Mouse (Mus musculus): ENCODE measurements around the gene Trim38. TPM values are rescaled to one million over a fixed set of nuclear protein-coding genes. Genes with fewer than 3 reads are reported as not detected.
A peak's percentile ranks its signal among the peaks of the same experiment; 100 is the strongest.
"Not testable (repeated sequence)": the region's sequence is repeated elsewhere in the genome, so short reads cannot be mapped to it uniquely, and the experiment has no call there.

Trim38 gene
- polyA plus RNA-seq, 2 experiments: 0.06 TPM; not detected in 1

DNA sequence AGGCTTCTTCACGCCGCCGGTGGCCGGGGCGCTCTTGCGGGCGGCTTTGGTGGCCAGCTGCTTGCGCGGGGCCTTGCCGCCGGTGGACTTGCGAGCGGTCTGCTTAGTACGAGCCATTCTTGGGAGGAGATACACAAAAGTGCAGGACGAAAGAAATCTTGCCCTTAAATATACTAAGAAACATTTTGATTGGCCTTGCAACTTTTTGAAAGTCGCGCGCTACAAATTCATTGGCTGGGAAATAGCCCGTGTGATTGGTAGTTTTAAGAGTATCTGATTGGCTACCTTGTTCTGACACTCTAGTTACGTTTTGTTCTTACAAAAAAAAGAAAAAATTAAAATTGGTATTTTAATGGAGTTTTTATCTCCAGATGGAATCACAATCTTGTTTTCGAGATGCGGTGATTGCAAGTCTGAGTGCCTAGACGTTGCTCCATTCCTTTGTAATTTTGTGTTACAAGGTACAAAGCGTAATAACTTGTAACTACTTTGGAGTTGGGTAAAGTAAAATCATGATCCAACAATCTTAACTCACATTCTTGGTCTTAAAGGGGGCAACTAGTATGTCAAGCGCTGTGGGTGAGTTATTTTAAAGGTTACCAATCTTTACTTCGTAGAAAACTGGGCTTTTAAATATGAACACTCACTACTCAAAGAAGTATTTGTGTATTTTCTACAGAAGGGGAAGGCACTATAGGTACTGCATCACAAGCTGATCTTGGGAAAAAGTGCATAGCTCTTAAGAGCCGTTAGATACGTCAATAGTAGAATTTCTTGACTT, 24.1 kb upstream of the Trim38 start, which contains the start of gene Hist1h3c:
Gene Hist1h3c (minus strand): TSS at position 222 of the 781 bp plus-strand sequence.
- peaks cover 30 to 37% of the 10 kb centered on the region in 2 experiments for H3K4me1 ChIP-seq (replicated peaks; ENCODE audit: control insufficient read depth in 2 of 2, insufficient read depth in 2 of 2, low read length in 1 of 2)
- WGBS (ENCODE audit: insufficient replicate concordance): 1% methylated on average over 24 of the region's 28 CpGs
- H3K4me3 ChIP-seq (ENCODE audit: insufficient read depth in 1 of 2, low read depth in 2 of 2, low read length in 2 of 2): peak within 1 kb of the TSS; percentile 61 to 67
- no peaks in the 10 kb centered on the region for H3K9me3 ChIP-seq (ENCODE audit: control insufficient read depth, low read length)
- no peaks in the 10 kb centered on the region for H3K36me3 ChIP-seq (replicated peaks; ENCODE audit: control insufficient read depth, insufficient read depth, low read depth)
- H3K27me3 ChIP-seq (ENCODE audit: control insufficient read depth, insufficient read depth, low read length): no peaks in the 10 kb centered on the region
- ATAC-seq (ENCODE audit: insufficient read depth): peak; percentile 58
- H3K27ac ChIP-seq: peak within 1 kb of the TSS; percentile 100
- TF ChIP-seq EP300 (IDR thresholded peaks at IDR 0.05; ENCODE audit: low read depth) (peak; percentile 77), CTCF (IDR thresholded peaks at IDR 0.05; ENCODE audit: low read depth) (no peak)
- DNase-seq (ENCODE audit: low read depth in 3 of 3, low spot score in 3 of 3): peak; percentile 94 to 96 (median 95)
- H3K4me2 ChIP-seq (ENCODE audit: low read depth): peak within 1 kb of the TSS; percentile 89
- peak within 1 kb of the TSS; percentile 98 for H3K9ac ChIP-seq (replicated peaks)

DNA sequence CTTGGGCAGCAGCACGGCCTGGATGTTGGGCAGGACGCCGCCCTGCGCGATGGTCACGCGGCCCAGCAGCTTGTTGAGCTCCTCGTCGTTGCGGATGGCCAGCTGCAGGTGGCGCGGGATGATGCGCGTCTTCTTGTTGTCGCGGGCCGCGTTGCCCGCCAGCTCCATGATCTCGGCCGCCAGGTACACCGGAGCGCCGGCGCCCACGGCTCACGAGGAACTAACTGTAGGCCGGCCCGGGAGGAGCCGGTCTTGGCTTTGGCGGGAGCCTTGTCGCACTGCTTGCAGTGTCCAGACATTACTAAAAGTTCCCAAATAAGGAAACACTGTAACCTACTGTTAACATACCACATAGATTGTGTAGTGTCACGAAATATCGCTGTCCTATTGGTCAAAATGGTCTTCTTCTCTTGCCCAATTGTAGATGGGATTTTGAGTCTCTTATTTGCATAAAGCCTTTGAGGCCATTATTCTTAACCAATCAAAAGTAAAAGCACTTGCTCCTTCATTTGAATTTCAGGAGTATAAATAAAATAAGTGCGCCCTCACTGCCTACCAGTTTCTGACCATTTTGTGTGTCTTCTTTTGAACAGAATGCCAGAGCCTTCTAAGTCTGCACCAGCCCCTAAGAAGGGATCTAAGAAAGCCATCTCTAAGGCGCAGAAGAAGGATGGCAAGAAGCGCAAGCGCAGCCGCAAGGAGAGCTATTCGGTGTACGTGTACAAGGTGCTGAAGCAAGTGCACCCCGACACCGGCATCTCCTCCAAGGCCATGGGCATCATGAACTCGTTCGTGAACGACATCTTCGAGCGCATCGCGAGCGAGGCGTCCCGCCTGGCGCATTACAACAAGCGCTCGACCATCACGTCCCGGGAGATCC, 23.3 kb upstream of the Trim38 start, which contains the start of gene Hist1h2bb:
Gene Hist1h2bb (plus strand): TSS at position 534 of the 880 bp plus-strand sequence.
- H3K9me3 ChIP-seq (ENCODE audit: control insufficient read depth, low read length); H3K27me3 ChIP-seq (ENCODE audit: control insufficient read depth, insufficient read depth, low read length); H3K36me3 ChIP-seq (replicated peaks; ENCODE audit: control insufficient read depth, insufficient read depth, low read depth): not testable (repeated sequence)
- Histone ChIP-seq H3K4me2 (ENCODE audit: low read depth) (peak within 1 kb of the TSS; percentile 89), H3K9ac (replicated peaks) (peak within 1 kb of the TSS; percentile 98), H3K4me1 (replicated peaks; ENCODE audit: control insufficient read depth in 2 of 2, insufficient read depth in 2 of 2, low read length in 1 of 2) (peaks cover 30 to 35% of the 10 kb centered on the region in 2 experiments), H3K4me3 (ENCODE audit: insufficient read depth in 1 of 2, low read depth in 2 of 2, low read length in 2 of 2) (peak within 1 kb of the TSS; percentile 53 to 61), H3K27ac (peak within 1 kb of the TSS; percentile 100)
- under 1% methylated on average over 34 of the region's 58 CpGs for WGBS (ENCODE audit: insufficient replicate concordance)
- peak; percentile 74 for ATAC-seq (ENCODE audit: insufficient read depth)
- peak; percentile 91 to 97 (median 93) for DNase-seq (ENCODE audit: low read depth in 3 of 3, low spot score in 3 of 3)
- TF ChIP-seq CTCF (IDR thresholded peaks at IDR 0.05; ENCODE audit: low read depth) (peak; percentile 28; the same call in 1 of the 2 replicates), EP300 (IDR thresholded peaks at IDR 0.05; ENCODE audit: low read depth) (peak; percentile 70)

DNA sequence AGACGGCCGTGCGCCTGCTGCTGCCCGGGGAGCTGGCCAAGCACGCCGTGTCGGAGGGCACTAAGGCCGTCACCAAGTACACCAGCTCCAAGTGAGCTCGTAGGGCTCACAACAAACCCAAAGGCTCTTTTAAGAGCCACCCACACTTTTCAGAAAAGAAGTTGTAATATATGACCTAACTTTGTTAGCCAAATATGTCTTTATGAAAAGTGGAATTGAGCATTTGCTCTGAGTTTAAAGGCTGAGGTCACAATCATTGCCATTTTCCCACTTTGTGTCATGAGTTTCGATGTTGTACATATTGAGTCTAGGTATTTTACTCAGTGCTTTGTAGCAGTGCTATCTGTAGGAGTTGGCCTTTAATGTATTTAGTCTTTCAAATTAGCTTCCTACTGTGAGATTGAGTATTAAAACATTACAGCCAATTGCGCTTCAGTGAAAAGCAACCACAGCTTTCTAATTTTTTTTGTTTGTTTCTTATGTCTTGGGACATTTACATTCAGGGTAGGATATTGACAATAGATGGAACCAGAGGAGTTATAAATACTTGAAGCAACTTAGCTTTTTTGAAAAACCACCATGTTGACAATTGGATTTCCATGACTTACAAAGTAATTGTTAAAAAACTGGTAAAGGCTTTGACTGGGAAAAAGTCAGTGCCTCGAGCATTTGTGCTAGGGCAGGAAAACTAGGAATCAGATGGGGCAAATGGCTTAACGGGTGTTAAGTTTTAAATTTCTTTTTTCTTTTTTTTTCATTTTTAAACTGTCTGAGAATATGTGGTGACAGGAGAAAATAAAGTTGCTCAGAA, 22.4 kb upstream of the Trim38 start:
- H3K4me2 ChIP-seq (ENCODE audit: low read depth): peak overlapping the region; percentile 89
- no peaks in the 10 kb centered on the region for H3K9me3 ChIP-seq (ENCODE audit: control insufficient read depth, low read length)
- TF ChIP-seq EP300 (IDR thresholded peaks at IDR 0.05; ENCODE audit: low read depth) (0 out of 2 replicates have a peak, but pooled peaks have one; percentile 7), CTCF (IDR thresholded peaks at IDR 0.05; ENCODE audit: low read depth) (no peak)
- H3K36me3 ChIP-seq (replicated peaks; ENCODE audit: control insufficient read depth, insufficient read depth, low read depth): no peaks in the 10 kb centered on the region
- H3K4me1 ChIP-seq (replicated peaks; ENCODE audit: control insufficient read depth in 2 of 2, insufficient read depth in 2 of 2, low read length in 1 of 2): peaks cover 23 to 29% of the 10 kb centered on the region in 2 experiments
- peak overlapping the region; percentile 100 for H3K27ac ChIP-seq
- peak; percentile 22 for ATAC-seq (ENCODE audit: insufficient read depth)
- WGBS (ENCODE audit: insufficient replicate concordance): 4% methylated on average over 10 of the region's 13 CpGs
- no peaks in the 10 kb centered on the region for H3K27me3 ChIP-seq (ENCODE audit: control insufficient read depth, insufficient read depth, low read length)
- H3K4me3 ChIP-seq (ENCODE audit: insufficient read depth in 1 of 2, low read depth in 2 of 2, low read length in 2 of 2): peak overlapping the region; percentile 52 to 61
- DNase-seq (ENCODE audit: low read depth in 3 of 3, low spot score in 3 of 3): peak in 1 of 3 experiments; percentile 71
- H3K9ac ChIP-seq (replicated peaks): peak overlapping the region; percentile 98

DNA sequence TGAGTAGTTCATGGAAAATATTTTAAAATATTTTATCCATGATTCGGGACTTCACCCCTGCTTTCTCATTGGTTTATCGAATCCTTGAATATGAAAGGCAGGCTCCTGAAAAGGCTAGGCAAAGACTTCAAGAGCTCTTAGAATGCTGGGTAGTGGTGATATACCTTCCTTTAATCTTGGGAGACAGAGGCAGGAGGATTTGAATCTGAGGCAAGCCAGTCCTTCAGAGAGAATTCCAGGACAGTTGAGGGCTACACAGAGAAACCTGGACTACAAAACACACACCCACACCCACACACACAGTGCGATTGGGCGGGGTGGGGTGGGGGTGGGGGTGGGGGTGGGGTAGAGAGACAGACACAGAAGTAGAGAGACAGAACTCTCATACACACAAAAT, 21.8 kb upstream of the Trim38 start:
- Histone ChIP-seq H3K4me3 (ENCODE audit: insufficient read depth in 1 of 2, low read depth in 2 of 2, low read length in 2 of 2) (peak overlapping the region in 1 of 2 experiments; percentile 61; a peak in 2 of 4 replicates), H3K9ac (replicated peaks) (peak overlapping the region; percentile 98), H3K4me1 (replicated peaks; ENCODE audit: control insufficient read depth in 2 of 2, insufficient read depth in 2 of 2, low read length in 1 of 2) (peaks cover 20 to 28% of the 10 kb centered on the region in 2 experiments), H3K27me3 (ENCODE audit: control insufficient read depth, insufficient read depth, low read length) (no peaks in the 10 kb centered on the region), H3K4me2 (ENCODE audit: low read depth) (peak overlapping the region; percentile 89), H3K36me3 (replicated peaks; ENCODE audit: control insufficient read depth, insufficient read depth, low read depth) (no peaks in the 10 kb centered on the region), H3K9me3 (ENCODE audit: control insufficient read depth, low read length) (no peaks in the 10 kb centered on the region), H3K27ac (peak overlapping the region; percentile 100)
- no peak for TF ChIP-seq EP300 (IDR thresholded peaks at IDR 0.05; ENCODE audit: low read depth)
- no peak for TF ChIP-seq CTCF (IDR thresholded peaks at IDR 0.05; ENCODE audit: low read depth)
- WGBS (ENCODE audit: insufficient replicate concordance): 7% methylated on average over 4 of the region's 4 CpGs
- no peak for ATAC-seq (ENCODE audit: insufficient read depth)
- DNase-seq (ENCODE audit: low read depth in 3 of 3, low spot score in 3 of 3): peak in 1 of 3 experiments; percentile 66

Data from liver, embryonic 14.5 days (tissue).